Mouse (Mus musculus) testis, postnatal 10 days (tissue): ENCODE measurements around the gene Mamstr.

Experiments
- DNase-seq: peaks from one replicate; pipeline ENCODE4 v3.0.0; 2021; ENCODE audit warnings: low spot score

Gene Mamstr

DNA sequence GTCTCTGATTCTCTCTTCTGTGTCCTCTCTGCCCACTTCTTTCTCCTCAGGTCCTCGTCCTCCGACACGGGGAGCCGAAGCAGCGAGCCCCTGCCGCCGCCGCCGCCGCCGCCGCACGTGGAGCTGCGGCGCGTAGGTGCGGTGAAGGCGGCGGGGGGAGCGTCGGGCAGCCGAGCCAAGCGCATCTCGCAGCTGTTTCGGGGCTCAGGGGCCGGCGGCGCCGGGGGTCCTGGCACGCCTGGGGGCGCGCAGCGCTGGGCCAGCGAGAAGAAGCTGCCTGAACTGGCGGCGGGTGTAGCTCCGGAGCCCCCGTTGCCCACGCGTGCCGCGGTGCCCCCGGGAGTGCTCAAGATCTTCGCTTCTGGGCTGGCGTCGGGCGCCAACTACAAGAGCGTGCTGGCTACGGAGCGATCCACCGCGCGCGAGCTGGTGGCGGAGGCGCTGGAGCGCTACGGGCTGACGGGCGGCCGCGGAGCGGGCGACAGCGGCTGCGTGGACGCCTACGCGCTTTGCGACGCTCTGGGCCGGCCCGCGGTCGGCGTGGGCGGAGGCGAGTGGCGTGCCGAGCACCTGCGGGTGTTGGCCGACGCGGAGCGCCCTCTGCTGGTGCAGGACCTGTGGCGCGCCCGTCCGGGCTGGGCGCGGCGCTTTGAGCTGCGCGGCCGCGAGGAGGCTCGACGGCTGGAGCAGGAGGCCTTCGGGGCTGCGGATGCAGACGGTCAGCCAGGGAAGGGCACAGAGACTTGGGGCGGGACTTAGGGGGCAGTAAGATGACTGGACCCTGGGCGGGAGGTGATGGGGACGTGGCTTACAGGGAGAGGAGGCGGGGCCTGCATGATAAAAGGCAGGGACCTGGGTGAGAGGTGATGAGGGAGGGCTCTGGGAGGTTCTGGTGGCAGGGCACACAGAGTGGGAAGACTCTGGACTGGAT is 11.1 kb upstream of the Mamstr start:
- DNase-seq = peak; percentile 97

DNA sequence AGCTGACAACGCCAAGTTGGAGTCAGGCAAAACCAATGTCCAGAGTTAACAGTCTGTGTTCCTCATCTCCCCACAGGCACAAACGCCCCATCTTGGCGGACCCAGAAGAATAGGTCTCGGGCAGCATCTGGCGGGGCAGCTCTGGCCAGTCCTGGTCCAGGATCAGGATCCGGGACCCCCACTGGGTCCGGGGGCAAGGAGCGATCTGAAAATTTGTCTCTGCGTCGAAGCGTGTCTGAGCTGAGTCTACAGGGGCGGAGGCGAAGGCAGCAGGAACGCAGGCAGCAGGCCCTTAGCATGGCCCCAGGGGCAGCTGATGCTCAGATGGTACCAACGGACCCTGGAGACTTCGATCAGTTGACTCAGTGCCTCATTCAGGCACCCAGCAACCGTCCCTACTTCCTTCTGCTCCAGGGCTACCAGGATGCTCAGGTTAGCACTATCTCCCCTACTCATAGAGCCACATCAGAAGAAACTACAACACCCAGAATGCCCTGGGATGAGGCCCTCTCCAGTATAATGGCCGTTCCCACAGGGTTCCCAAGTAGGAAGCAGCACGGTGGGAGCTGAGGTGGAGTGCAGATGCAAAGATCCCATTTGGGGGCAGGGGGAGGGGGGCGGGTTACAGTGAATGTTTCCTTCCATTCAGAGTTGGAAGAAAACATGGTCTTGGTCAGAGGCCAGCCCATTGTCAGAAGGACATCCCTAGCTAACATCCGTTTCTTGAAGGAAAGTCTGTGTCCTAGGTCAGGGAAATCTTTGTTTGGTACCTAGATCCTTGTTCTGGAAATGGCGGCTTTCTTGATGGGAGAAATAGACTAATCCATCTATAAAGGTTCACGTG is 9.5 kb upstream of the Mamstr start:
- no peak for DNase-seq

DNA sequence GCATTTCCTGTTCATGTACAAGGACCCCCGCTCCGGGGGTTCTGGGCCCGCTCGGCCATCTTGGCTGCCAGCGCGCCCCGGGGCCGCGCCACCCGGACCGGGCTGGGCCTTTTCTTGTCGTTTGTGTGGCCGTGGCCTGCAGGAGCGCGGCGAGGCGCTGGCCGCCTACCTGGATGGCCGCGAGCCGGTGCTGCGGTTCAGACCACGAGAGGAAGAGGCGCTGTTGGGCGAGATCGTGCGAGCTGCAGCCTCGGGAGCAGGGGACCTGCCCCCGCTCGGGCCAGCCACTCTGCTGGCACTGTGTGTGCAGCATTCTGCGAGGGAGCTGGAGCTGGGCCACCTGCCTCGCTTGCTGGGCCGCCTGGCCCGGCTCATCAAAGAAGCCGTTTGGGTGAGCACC is 7.3 kb upstream of the Mamstr start:
- DNase-seq = peak; percentile 82

DNA sequence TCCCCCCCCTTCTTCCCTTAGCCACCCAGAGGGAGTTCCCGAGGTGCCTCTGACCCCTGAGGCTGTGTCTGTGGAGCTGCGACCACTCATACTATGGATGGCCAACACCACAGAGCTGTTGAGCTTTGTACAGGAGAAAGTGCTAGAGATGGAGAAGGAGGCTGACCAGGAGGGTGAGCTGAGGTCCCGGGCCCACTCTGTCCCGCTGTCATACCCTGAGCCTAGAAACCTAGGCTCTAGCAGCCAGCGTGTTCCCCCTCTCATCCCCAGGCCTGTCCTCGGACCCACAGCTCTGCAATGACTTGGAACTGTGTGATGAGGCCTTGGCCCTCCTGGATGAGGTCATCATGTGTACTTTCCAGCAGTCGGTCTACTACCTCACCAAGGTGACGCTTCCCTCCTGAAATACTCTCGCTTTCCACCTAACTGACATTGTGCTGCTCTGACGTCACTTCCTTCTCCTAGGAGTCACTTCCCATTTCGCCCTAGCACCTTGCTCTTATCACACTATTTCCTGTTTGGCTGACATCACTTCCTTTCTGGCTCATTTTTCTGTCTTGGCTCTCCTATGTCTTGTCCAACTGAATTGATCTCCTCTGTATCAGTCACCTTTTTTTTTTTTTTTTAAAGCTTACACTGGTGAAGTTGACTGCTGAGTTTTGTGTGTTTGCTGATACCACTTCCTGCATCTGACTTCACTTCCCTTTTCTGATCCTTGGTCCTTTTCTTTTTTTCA is 4.7 kb upstream of the Mamstr start:
- DNase-seq = no peak

DNA sequence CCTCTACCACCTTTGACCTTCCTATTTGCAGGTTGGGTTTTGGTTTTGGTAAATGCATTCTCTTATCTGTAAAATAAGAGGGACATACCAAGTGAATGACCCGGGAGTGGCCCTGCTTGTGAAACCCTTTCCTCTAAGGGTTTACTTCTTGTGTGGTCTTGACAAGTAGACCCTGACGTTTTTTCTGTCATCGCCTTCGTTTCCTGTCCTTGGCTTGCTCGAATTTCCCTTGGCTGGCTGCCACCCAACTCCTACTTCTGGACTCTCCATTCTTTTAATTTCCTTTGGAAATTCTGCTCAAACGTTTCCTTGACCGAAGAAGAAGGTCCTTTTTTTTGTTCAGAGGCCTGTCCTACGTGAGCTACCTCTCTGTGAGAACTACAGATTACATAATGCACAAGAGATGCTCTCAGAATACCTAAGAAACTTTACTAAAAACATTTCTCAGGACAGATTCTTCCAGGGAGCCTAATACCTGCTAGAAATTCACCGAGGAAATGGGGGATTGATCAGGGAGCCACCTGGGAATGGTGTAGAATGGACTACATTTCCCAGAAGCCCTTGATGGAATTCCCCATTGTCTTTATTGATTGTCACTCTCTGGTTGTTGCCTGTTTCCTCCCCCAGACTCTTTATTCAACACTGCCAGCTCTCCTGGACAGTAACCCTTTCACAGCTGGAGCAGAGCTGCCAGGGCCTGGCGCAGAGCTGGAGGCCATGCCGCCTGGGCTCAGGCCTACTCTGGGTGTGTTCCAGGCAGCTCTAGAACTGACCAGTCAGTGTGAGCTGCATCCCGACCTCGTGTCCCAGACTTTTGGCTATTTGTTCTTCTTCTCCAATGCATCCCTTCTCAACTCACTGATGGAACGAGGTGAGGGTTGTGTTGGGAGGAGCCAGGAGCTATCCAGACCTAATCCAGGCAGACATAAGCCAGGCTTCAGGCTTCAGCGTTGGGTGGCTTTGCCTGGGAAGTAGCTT is 3.8 kb upstream of the Mamstr start:
- peak; percentile 83 for DNase-seq

DNA sequence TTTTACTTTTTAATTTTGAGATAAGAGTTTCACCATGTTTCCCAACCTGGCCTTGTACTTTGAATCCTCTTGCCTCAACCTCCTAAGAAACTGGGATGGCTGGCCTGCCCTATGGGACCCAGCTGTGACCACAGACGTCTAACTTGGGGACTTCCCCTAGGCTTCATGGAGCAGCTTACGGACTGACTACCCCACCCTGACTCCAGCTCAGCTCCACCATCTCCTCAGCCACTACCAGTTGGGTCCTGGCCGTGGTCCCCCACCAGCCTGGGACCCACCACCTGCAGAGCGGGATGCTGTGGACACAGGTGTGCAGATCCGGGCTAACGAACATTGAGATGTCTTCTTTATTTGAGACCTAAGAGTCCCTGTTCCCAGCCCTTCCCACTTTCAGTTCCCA is 2.1 kb upstream of the Mamstr start:
- DNase-seq = no peak

DNA sequence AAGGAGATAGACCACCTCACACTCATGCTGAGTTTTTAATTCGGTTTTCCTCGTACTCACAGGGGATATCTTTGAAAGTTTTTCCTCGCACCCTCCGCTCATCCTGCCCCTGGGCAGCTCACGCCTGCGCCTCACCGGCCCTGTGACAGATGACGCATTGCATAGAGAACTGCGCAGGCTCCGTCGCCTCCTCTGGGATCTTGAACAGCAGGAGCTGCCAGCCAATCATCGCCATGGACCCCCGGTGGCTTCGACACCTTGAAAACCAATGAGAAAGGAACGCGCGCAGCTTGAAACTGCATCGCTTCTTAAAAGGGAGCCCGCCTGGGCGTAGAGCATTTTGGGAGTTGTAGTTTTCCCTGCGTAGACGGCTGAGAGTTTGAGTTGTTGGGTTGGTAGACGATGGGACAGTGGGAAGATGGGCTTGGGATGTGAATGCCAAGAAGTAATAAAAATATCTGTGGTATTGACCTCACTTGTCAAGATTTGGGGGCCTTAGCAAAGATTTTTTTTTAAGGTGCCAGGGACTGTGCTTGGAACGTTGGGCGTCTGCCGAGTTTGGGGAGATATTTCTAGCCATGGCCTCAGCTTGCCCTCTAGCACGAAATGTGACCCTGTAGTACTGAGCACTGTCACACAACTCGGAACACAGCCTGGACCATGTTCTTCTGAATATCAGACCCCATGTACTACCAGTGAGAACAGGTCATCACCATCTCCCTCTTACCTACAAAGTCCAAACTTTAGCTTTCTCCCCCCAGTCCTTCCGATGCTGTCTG is 965 bp upstream of the Mamstr start:
- DNase-seq = peak; percentile 94

DNA sequence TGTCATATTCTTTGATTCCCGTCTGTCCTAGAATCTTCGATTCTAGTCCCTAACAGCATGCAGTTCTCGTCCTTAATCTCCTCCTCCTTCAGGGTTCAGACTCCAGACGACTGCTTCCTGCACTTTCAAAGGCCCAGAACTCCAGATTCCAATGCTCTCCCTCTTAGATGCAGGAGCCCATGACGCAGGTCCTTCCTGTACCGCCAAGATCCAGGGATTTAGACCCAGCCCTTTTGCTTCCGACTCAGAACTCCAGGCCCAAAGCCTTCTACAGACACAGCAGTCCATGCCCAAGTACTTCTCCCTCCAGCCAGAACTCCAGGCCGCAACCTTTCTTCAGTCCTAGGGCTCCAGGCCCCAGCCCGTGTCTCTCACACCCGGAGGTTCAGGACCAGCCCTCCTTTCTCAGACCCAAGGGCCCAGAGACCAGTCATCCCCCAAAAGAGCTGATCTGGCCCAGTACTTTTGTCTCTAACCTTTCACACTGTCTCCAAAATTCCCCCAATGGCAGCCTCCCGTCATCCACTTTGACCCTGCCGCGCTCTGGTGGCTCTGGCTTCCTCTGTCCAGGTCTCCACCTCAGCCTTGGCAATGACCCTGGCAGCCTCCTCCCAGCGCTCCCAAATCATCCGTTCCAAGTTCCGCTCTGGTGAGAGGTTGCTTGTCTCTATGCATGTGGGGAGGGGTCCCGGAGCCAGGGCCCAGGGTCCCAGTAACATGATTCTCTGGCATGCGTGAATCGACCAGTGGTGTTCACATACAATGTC is 597 bp downstream of the Mamstr start:
- no peak for DNase-seq

DNA sequence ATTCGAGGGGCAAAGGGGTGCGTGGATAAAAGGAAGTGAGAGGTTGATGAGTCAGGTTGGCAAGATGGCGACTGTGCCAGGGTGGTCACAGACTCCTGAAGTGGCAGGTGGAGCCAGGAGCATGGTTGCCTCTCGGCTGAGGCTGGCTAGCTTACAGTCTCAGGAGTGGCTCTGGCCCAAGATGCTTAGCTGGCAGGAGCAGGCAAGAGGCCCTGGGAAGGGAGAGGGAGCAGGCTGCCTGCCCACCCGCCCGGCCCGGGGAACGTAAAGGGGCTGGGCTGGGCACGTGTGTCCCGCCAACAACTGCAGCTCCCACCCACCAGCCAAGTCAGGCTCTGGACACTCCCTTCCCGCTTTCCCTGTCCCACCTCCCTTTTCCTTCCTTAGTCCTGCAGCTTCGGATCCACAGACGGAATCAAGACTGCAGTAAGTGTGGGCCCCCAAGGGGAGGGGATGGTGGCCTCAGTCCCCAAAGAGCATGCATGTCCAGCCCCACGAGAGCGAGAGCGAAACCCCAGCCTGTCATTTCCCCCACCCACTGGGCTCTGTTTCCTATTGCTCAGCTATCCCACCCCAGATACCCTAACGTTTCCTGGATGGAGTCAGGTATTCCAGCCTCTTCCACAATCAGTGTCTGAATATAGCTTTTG is 1.7 kb downstream of the Mamstr start:
- no peak for DNase-seq

DNA sequence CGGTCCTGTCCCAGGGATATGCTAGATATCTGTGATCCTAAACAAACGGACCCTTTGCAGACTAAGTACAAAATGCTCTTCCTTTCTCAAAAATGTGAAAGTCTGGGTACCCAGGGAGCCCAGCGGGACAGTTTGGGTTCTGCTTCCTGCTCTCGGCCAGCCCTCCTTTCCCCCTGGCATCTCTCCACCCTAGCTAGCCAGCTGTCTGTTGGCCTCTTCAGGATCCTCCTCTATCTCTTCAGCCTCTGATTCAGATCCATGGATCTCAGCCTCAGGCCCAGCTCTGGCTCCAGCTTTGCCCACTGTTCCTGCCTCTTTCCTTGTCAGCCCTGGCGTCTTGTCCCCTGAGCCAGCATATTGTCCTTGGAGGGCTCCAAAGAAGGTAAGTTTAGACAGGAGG is 2.3 kb downstream of the Mamstr start:
- DNase-seq = no peak

DNA sequence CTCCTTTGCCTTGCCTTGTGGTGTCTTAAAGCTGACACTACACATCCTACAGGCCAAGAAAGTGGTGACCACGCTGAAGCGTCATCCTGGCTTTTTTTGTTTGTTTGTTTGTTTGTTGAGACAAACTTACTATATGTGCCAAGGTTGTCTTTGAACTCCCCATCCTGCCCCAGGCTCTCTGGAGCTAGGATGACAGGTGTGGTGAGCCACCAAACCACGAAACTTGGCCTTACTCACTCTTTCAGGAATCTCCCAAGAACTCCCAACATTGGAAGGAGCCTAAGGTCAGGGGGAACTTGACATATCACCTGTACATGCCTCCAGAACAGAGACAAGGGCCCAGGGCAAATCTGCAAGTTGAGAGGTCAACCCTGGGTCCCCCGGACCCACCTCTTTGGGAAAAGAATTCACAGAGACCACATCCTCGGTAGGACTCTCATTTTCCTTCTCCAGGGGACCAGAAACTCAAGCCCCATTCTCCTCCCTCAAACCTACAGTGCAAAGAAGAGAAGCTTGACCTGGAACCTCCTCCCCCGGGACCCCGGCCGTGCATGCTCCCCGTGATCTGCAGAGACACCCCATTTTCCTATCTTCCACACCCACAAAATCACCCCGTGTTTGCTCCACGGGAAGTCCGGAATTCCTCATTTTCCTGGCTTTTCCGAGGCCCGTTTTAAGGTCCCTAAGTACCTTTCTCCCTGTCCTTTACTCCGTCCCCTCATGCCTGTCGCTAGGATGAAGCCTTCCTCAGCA is 2.9 kb downstream of the Mamstr start:
- DNase-seq = no peak

DNA sequence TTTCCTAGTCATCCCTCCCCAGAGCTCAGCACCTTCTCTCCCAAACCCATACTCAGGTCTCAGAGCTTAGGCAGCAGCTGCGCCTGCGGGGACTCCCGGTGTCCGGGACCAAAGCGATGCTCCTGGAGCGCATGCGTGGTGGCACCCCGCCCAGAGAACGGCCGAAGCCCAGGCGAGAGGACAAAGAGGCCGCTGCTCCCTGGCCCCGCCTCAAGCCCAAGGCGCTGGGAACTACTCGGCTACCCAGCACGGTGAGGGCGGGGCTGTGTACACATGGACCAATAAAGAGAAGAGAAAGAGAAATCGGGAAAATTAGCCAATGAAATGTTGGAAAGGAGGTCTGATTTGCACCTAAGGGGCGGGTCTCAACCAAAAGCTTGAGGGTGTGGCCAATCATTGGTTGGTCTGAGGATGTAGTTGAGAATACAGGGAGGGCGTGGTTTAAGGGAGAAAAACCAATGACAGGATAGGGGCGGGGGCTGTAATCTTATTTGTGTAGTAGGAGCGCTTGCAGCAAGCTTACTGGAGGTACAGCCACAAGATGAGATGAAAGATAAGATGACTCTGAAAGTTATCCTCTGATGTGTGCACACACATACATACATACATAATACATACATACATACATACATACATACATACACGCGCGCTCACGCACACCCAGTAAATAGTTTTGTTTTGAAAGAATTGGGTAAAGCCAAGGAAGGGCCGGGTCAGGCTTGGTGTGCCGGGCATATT is 3.8 kb downstream of the Mamstr start:
- DNase-seq = peak; percentile 97

DNA sequence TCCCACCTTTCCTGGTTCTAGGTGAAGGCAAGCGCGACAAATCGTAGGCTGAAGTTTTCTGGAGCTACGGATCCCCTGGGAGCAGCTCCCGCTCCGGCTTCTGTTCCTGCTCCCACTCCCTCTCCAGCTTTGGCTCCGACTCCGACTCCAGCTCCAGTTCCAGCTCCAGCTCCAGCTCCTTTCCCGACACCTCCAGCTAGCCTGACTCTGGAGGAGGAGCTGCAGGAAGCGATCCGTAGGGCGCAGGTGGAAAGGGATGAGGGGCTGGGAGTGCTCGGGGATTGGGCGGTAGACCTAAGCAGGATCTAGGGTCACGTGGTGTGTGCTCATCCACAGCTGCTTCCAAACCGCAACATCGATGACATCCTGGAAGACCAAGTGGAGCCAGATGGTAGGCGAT is 4.4 kb downstream of the Mamstr start:
- peak; percentile 68 for DNase-seq

DNA sequence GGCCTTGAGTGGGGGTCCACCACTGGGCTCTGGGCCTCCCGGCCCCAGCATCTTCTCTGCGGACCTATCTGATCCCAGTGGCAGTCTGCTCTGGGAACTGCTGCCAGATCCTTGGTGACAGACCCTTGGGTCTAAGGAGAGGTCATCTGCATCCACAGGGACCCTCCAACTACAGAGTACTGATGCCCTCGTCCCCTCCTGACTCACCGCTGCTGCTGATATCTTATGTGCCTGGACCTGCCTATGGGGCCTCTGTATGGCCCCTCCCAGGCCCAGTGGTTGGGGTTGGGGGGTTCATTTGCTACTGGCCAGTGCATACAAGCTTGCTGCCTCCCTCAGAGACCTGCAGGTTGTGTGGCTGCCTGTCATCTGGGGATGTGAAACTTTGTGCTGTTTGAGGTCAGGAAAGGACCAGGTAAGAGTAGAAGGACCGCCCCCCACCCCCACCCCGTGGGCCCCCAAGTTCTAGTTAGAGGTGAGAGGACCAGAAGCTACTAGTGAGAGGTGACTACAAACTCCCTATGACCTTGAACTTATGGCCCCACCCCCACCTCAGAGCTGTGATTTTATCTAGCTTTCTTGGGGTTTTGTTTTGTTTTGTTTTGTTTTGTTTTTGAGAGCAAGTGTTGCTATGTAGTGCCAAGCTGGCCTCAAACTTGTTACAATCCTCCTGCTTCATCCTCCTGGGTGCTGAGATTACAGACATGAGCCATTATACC is 5.3 kb downstream of the Mamstr start:
- DNase-seq = no peak

DNA sequence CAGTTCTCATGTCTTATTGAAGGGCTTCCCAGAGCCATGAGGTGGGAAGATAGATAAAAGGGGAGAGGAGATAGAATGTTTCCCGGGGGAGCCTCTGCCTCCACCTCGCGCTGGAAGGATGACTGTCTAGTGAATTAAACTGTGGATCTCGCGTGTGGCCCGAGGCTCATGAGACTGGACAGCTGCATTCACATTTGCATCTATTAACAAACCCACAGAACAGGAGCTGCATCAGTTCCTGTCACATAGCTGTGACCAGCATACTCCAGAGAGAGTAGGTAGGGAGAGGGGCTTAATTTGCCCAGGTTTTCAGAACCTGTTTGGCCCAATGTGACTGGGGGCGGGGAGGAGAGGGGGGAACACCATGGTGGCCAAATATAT is 5.8 kb downstream of the Mamstr start:
- DNase-seq = no peak

DNA sequence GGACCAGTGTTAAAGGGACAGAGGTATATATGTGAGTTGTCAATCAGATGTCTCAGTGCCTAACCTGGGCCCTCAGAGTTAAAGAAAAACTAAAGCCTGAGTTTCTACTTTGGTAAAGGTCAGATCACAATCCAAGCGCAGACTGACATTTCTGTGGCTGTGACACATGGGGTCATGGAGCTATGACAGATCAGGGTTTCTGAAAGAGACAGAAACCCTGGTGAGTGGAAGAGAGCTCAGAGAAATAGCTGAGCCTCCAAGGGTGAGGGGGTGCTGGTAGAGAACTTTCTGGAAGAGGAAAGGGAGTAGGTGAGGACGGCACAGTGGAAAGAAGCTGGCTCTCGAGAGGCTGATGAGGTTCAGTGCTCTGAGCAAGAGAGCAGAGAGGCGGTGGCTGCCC is 6.9 kb downstream of the Mamstr start:
- DNase-seq = no peak

DNA sequence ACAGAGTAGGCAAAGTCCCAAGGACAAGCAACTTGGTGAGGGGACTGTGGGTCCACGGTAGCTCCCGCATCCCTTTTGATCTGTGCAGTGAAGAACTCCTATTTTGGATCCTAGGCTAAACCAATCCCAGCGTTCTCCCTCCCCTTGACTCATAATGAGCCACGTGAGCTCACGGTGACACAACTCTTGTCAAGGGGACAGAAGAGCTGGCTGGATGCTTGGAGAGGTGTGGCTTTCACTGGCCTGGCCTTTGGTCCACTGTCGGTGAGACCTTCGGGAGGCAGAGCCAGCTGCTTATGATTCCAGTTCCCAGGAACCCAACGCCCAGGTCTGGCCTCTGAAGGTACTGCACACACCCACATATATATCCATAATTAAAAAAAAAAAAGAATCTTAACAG is 9.6 kb downstream of the Mamstr start:
- DNase-seq = no peak
